Mouse (Mus musculus): ENCODE data around the gene P2ry1.
A peak's percentile ranks its signal among the peaks of the same experiment; 100 is the strongest.

Gene P2ry1

DNA sequence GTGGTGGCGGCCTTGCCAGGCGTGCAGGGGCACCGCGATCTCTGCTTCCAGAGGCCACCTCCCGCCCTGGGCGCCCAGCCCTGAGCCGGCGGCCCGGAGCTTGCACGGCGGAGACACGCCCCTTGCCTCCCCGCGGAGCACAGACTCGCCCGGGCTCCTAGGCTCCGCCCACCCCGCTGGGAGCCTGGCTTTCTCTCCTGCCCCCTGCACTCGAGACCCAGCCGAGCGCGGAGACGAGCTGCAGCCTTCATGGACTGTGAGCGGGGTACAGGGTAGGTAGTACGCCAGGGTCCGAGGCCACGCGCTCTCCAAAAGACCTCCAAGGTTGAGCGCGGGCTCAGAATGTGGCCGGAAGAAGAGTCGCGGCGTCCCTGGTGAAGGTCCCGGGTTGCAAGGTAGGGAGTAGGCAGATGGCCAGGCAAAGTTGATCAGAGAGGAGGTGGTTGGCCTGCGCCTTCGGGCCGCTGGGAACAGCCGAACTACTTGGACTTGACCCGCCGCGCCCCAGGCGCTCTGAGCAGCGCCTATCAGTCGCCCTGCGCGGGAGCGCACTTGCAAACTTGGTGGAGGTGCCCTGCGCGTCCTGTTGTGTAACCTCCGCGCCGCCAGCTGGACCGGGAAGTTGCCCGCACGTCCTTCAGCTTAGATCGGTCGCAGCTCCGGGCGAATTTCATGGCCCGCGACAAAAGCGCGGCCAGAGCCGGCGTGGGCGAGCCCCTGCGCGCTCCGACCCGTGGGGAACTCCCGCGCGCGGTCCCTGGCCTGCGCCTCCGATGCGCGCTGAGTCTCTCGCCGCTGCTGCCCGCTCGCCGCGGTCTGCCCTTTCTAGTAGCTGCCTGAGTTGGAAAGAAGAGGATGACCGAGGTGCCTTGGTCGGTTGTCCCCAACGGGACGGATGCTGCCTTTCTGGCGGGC, at the start of gene P2ry1:
Gene P2ry1 (plus strand): TSS at position 209 of the 915 bp plus-strand sequence.
- DNase-seq (ENCODE audit: low spot score in 2 of 2) = peak; percentile 32 to 68

DNA sequence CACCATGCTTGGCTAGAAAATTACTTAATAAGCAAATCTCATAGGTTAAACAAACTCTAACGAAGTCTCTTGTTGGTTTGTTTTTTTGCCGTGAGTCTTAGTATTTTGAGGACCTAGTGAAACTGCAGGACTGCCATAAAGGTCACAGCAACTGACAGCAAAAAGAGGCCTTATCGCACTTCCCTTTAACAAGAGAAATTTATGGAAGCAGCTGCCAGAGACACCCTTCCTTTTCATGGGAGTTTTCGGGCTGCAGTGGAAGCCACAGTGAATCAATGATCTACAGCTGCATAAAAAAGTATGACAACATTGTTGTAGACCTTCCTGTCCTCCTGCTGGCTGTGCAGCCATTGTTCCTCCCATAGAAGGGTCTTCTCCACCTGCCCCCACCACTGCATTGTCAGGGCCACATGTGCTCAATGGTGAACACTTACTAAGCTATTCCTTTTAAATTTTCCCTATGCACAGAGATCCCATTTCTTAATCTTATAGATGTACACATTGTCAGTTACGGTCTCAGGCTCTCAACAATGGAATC, 49.3 kb upstream of the P2ry1 start:
- no peak for DNase-seq (ENCODE audit: low spot score in 2 of 2)

DNA sequence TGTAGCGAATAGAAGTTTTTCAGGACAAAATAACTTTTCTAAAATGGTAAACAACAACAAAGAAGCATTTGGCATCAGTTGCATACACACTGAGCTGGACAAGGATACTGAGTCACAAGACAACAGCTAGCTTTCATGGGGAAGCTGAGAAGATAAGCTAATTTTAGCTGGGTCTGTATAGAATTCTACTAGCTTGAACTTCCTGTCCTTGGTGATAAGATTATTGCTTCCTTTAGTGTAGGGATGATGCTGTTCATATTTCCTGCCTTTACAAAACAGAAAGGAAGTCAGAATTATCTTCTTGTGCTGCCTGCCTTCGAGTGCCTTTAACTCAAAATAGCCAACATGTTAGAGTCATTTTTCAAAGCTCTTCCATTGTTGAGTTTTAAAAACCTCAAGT, 48.5 kb upstream of the P2ry1 start:
- no peak for DNase-seq (ENCODE audit: low spot score in 2 of 2)

GRCm38 (mm10) chr3:60958769-60959168, 43.8 kb upstream of the P2ry1 start:
- no peak for DNase-seq (ENCODE audit: low spot score in 2 of 2)

- DNase-seq (ENCODE audit: low spot score in 2 of 2) = no peak
These were observed 37.5 kb upstream of the P2ry1 start for GRCm38 (mm10) chr3:60965137-60965536.

GRCm38 (mm10) chr3:60974944-60975343, 27.7 kb upstream of the P2ry1 start:
- DNase-seq (ENCODE audit: low spot score in 2 of 2) = no peak

GRCm38 (mm10) chr3:60982109-60982508, 20.5 kb upstream of the P2ry1 start:
- DNase-seq (ENCODE audit: low spot score in 2 of 2) = no peak

DNA sequence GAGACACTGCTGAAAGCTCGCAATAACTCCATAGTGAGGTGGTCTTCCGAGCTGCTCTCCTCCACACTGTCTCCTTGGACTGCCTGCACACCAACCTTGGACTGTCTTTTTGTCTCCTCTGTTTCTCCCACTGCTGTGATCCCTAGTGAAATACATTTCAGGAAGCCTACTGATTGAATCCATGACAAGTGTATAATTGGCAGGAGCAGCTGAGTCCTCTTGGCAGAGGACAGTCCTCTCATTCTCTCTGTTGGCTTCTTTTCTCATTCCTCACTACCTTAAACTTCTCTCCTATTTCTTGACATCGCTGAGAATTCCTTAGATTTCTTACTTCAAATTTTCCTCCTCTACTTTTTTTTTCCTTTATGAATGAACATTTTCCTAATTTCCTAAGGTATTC, 4.5 kb upstream of the P2ry1 start:
- no peak for DNase-seq (ENCODE audit: low spot score in 2 of 2)

DNA sequence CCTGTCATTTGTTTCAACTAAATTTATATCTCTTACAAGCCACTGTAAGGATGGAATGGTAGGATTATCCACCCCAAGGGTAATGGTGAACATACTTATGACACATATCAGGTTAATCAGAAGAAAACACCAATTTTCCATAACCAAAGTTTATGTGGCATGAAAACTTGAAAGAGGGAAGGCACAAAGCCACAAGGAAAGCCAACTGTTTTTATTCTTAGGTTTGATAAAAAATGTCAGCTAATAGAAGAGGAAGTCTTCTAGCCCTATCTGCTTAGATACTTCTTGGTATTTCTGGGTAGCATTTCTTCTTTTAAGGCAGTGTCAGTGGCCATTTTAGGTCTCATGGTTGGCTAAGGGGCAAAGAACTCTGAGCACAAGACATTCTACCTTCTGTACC, 2.9 kb upstream of the P2ry1 start:
- no peak for DNase-seq (ENCODE audit: low spot score in 2 of 2)

- DNase-seq (ENCODE audit: low spot score in 2 of 2) = no peak
These were observed 1.8 kb upstream of the P2ry1 start for GRCm38 (mm10) chr3:61000747-61001146.

GRCm38 (mm10) chr3:61001852-61002586, 576 bp upstream of the P2ry1 start:
- no peak for DNase-seq (ENCODE audit: low spot score in 2 of 2)

DNA sequence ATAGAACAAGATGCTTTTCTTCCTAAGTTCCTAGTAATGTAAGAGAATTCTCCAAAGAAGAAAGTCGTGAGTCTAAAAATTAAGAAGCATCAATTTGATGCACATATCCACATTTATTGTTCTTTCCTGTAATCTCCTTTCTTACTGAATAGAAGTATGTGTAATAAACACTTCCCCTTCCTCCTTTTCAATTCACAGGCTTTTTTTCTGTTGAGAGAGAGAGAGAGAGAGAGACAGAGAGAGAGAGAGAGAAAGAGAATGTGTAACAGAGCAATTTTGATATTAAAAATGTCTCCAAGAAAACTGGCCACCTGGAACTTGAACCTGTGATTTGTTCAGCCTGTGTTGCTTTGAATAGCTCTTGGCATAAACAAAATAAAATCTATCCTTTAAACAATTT, 2.0 kb downstream of the P2ry1 start:
- no peak for DNase-seq (ENCODE audit: low spot score in 2 of 2)

DNA sequence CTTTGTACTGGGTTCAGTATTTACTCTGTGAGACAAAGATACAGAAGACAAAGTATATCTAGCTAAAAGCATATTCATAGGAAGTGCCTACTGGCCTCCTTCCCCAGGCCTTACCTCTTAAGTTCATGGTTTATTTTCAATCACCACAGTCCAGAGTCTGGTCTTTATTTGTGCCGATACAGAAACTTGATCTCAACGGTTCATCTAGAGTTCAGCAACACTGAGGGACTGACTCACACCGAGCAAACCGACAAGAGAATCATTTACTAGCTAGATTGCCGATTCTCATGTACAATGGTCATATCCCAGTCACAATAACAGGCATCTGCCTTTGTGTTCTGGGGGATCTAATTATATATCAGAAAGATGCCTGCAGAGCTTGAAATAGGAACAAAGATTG, 9.1 kb downstream of the P2ry1 start:
- DNase-seq (ENCODE audit: low spot score in 2 of 2) = no peak

GRCm38 (mm10) chr3:61012550-61012949, 10.0 kb downstream of the P2ry1 start:
- DNase-seq (ENCODE audit: low spot score in 2 of 2) = no peak

- no peak for DNase-seq (ENCODE audit: low spot score in 2 of 2)
These were observed 14.1 kb downstream of the P2ry1 start for GRCm38 (mm10) chr3:61016733-61017132.

DNA sequence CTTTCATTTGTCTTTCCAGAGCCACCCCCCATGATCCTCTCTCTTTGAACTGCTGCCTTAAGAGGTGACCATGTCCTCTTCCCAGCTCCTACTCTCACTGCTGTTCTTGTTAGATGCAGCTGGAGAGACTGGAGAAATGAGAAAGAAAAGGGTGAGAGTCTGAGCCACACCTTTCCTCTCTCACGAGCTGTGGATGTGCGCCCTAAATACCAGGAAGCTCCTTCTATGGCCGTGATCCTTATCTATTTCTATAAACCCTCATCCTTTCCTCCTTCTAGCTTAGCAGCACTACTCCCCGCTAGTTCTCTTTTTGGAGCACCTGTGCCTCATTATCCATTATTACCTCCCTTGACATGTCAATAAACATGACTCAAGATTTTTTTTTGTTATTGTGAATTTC, 29.5 kb downstream of the P2ry1 start:
- no peak for DNase-seq (ENCODE audit: low spot score in 2 of 2)

DNA sequence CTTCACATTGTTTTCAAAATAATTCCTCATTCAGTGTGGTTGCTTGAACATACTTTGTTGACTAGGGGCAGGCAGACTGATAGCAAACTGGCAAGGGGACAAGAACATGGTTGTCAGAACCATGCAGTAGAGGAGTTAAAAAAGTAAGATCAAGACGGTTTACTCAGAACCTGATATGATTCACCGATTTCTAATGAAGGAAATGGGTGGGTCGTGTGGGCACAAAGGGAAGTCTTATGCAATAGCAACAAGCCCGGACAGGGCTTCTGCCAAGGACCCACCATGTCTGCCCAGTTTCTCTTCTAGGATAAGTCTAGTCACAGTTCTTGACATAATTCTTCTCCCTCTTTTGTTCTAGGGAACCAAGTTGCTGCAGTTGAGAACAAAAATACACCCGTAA, 33.0 kb downstream of the P2ry1 start:
- DNase-seq (ENCODE audit: low spot score in 2 of 2) = no peak

GRCm38 (mm10) chr3:61039916-61040315, 37.3 kb downstream of the P2ry1 start:
- no peak for DNase-seq (ENCODE audit: low spot score in 2 of 2)

- DNase-seq (ENCODE audit: low spot score in 2 of 2) = no peak
These were observed 47.5 kb downstream of the P2ry1 start for GRCm38 (mm10) chr3:61049976-61050672.

All from frontal cortex, postnatal 10 days (tissue).